Mouse (Mus musculus): ENCODE measurements around the gene Tdrd7.

Gene Tdrd7

DNA sequence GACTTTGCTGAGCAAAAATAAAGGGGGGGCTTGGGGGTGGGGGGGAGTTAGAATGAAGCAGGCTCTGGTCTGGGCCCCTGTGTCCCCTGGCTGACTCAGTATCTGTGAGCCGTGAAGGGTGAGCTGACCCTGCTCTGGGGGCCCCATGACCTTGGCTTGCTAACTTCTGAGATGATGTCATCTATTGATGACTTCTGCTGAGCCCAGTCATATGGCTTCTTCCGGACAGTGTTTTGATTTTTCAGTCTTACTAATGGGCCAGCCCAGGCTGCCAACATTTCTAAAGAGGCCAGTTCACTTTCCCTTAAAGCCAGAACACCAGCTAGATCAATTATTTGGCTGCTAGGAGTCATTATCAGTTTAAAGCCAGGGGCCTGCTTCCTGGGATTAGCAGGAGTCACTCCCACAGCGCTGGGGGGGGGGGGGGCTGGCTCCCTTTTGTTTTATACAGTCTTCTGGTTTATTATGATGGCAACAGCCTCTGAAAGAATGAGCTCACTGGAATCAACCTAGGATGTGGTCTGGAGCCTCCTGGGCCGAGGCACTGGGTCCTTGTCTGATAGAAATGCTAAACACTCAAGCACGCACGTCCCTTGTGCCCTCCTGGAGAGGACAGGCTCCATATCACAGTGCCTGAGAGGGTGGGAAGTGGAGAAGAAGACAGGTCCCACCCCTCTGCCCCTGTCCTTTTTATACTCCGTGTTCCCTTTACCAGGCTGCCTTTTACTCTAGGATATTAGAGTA is 76.8 kb downstream of the Tdrd7 start:
- DNase-seq (ENCODE audit: low read depth, low spot score), result no peak

DNA sequence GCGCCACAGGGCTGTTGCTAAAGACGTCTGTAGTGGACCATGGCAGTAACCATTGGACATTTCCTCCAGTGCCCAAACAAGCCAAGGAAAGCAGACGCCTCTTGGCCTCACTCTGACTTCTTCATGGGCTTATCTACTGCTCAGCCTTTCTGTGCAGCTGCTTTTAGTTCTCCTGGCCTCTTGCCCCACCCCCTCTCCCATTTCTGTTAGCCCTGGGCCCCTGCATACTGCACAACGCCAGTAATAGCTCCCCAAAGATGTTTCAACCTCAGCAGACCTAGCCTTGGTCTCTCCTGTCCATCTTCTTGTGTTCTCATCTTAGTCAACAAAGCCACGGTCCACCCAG is 77.3 kb downstream of the Tdrd7 start:
- no peak for DNase-seq (ENCODE audit: low read depth, low spot score)

DNA sequence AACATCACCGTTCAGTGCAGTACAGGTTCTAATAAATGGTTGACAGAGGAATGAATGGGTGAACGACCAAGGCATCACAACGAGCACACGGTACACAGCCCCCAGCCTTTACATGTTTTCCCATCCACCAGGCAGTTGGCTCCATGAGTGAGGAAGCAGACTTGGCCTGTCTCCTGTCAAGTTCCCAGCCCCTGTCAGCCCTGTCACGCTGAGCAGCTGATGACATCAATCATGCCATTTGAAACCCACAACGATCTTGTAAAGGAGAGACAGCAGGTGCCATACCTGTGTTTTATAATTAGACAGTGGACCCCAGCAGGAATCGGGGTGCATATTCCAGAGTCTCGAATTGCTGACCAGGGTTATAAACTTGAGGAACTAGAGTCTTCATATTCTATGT is 78.2 kb downstream of the Tdrd7 start:
- no peak for DNase-seq (ENCODE audit: low read depth, low spot score)

- DNase-seq (ENCODE audit: low read depth, low spot score), result no peak
Observed at GRCm38 (mm10) chr4:46047971-46048370, 82.8 kb downstream of the Tdrd7 start.

GRCm38 (mm10) chr4:46048418-46048817 is 83.3 kb downstream of the Tdrd7 start:
- no peak for DNase-seq (ENCODE audit: low read depth, low spot score)

DNA sequence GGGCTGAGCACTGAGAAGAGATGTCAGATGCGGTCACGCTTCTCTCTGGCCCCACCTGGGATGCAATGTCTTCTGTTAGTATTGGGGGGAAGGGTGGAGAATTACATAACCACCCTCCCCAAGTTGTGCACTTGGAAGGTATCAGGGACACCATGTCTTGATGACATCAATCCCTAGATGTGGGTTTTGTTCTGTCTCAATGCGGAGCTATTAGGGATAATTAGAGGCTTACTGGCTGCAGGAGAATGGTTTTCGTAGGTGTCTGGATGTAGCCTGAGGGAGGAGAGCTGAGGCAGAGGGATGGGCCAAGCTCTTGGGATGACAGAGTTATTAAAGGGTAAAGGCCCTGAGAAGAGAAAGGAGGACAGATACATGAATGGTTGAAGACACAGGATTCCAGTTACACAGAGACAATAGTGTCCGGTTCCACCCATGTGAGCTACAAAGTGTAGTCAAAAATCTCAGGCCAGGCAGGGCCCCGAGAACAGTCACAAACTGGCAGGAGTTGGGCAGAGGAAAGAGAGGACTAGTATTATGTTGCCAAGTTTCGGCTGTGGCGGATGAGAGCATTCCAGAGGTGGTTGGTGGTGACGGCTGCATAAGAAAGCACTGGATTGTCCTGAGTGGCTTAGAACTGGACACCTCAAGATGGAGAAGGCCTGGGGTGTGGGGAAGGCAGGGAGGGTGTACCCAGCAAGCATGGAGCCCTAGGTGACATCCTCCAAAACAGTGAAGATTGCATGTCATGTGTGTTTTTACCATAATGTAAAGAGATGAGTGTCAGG is 88.4 kb downstream of the Tdrd7 start:
- DNase-seq (ENCODE audit: low read depth, low spot score), result no peak

- DNase-seq (ENCODE audit: low read depth, low spot score), result no peak
Observed at GRCm38 (mm10) chr4:46056163-46056562, 91.0 kb downstream of the Tdrd7 start.

GRCm38 (mm10) chr4:46061259-46061962 is 96.3 kb downstream of the Tdrd7 start:
- no peak for DNase-seq (ENCODE audit: low read depth, low spot score)

DNA sequence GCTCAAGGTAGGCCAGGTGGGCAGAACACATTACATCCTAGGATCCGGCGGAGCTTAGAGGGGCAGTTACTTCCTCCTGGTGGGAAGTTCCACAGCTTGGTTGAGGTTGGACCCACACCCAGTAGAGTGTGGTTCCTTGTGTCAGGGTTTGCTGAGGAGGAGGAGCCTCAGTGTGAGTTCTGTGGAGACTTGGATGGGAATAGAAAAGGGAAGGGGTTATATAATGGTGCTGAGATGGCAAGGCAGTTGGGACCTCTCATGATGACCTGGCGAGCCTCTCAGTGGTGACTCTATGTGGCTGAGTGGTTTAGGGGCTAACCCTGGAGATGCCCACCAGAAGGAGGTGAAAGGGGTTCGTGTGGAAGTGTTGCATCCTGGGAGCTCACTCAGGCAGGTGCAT is 98.7 kb downstream of the Tdrd7 start:
- DNase-seq (ENCODE audit: low read depth, low spot score), result no peak

DNA sequence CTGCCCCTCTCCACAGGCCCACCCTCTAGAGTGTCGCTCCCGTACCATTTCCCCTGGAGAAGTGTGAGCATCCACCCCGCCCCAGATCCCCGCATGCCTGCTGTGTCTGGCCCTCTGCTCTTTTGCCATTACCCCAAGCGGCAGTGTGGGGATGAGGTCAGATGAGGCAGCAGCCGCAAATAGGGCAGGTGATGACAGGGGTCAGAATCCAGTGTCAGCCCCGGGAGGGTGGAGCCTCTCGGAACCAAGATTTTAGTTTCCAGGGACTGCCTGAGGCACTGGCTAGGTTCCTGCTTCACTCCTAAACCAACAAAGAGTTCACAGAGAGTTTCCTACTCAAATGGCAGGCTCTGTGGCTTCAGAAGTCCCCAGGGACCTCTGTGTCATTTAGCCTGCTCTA is 99.1 kb downstream of the Tdrd7 start:
- no peak for DNase-seq (ENCODE audit: low read depth, low spot score)

DNA sequence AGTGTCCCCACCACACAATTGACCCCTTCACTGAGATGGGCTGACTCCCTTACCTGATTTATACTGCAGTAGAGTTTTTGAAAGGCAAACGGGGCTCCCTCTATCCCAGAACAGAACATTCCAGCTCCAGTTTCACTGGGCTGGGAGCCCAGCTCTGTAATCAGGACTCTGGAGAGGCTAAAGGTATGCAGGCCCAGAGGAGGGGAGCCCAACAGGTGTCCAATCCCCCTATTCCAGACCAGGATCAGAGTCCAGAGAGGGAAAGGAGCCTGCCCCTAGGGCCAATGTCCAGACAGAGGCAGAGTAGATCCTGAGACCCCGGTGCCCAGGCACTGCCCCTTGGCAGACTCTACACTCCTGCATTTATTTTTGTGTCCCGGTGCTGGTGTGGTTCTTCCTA is 99.8 kb downstream of the Tdrd7 start:
- DNase-seq (ENCODE audit: low read depth, low spot score), result no peak

- DNase-seq (ENCODE audit: low read depth, low spot score), result no peak
Observed at GRCm38 (mm10) chr4:46065695-46066340, 100.7 kb downstream of the Tdrd7 start.

GRCm38 (mm10) chr4:46068060-46068459 is 102.9 kb downstream of the Tdrd7 start:
- DNase-seq (ENCODE audit: low read depth, low spot score), result no peak

- no peak for DNase-seq (ENCODE audit: low read depth, low spot score)
Observed at GRCm38 (mm10) chr4:46068573-46068972, 103.4 kb downstream of the Tdrd7 start.

GRCm38 (mm10) chr4:46069851-46070482 is 104.8 kb downstream of the Tdrd7 start:
- DNase-seq (ENCODE audit: low read depth, low spot score), result no peak

DNA sequence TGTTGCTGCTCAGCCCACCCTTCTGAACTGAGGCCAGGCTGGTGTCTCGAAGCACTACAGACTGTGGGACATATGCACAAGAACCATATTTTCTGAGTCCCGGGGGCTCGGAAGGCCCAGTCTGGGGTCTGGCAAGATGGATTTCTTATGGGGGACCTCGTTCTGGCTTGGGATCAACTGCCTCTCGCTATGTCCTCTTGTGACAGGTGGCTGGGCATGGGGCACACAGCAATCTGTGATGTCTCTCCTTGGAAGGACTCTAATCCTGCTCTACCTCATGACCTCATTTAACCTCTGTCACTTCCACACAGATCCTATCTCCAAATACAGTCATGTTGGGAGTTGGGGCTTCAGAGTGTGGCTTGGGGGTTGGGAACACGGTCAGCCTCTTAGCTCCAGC is 107.5 kb downstream of the Tdrd7 start:
- DNase-seq (ENCODE audit: low read depth, low spot score), result no peak

- no peak for DNase-seq (ENCODE audit: low read depth, low spot score)
Observed at GRCm38 (mm10) chr4:46073736-46074135, 108.6 kb downstream of the Tdrd7 start.

- DNase-seq (ENCODE audit: low read depth, low spot score), result no peak
Observed at GRCm38 (mm10) chr4:46075664-46076063, 110.5 kb downstream of the Tdrd7 start.

GRCm38 (mm10) chr4:46076892-46077291 is 111.8 kb downstream of the Tdrd7 start:
- DNase-seq (ENCODE audit: low read depth, low spot score), result no peak

GRCm38 (mm10) chr4:46080261-46080660 is 115.1 kb downstream of the Tdrd7 start:
- DNase-seq (ENCODE audit: low read depth, low spot score), result no peak

DNA sequence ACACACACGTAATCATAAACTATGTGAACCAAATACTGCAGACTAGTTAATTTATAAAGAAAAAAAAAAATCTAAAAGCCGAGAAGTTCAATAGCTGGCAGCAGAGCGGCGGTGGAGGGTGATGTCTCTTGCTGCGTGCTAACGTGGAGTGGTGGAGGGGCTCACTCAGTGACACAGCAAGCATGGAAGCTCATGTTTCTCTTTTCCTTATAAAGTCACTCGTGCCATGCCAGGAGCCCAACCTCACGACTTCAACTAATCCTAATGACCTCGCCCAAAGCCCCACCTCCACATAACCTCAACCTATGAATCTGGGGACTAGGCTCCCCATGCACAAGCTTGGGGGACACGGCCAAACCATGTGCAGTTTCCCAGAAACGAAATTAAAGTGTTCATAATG is 117.4 kb downstream of the Tdrd7 start:
- no peak for DNase-seq (ENCODE audit: low read depth, low spot score)

Measured in A20 (cell line).